Mouse (Mus musculus): ENCODE results near the gene Ift81.

- no peak for TF ChIP-seq CTCF (IDR thresholded peaks at IDR 0.05; ENCODE audit: low read depth)
- TF ChIP-seq EP300 (IDR thresholded peaks at IDR 0.05; ENCODE audit: low read depth) = no peak
Observed at GRCm38 (mm10) chr5:122656808-122657207, 42.5 kb upstream of the Ift81 start.
